Mouse (Mus musculus) olfactory bulb, adult 2 months (tissue): ENCODE results near the gene Gm9945. TPM values are rescaled to one million over a fixed set of nuclear protein-coding genes. Genes with fewer than 3 reads are reported as not detected.

ENCODE experiments used
- H3K27ac ChIP-seq: fragments of 200-500 bp; 2 replicates; pipeline ENCODE4 v1.5.1; 2012; ENCODE audit warnings: low read depth, low read length; ENCODE audit not compliant: insufficient read depth
- H3K4me1 ChIP-seq: fragments of 200-500 bp; 2 replicates; pipeline ENCODE4 v1.6.1; 2012; ENCODE audit warnings: low read length; ENCODE audit not compliant: control insufficient read depth, insufficient read depth
- H3K4me3 ChIP-seq: fragments of 200-500 bp; 2 replicates; pipeline ENCODE4 v1.5.1; 2012; ENCODE audit warnings: mild to moderate bottlenecking, low read depth, low read length, moderate library complexity; ENCODE audit not compliant: insufficient read depth
- CTCF ChIP-seq: fragments of 200-500 bp; IDR thresholded peaks from 2 replicates; pipeline ENCODE4 v1.5.1; 2012; ENCODE audit warnings: low read depth, mild to moderate bottlenecking, low read length, moderate library complexity; ENCODE audit not compliant: insufficient read depth
- POLR2A ChIP-seq: fragments of 200-500 bp; IDR thresholded peaks from 2 replicates; pipeline ENCODE4 v1.6.1; 2012; ENCODE audit warnings: mild to moderate bottlenecking, low read depth, low read length, moderate library complexity; ENCODE audit not compliant: insufficient read depth
- WGBS: fragments of 180-500 bp; shearing (Covaris S2); methylation state at CpG from one replicate; pipeline ENCODE4 v1.1.7; 2018; 5-methylcytosine and 5-hydroxymethylcytosine counted together
- polyA plus RNA-seq: library from polyadenylated mRNA; stranded (reverse); fragments of >200 nt; gene quantifications from 2 replicates; pipeline ENCODE4 v1.2.4, GENCODE M21; 2012; ENCODE audit warnings: low replicate concordance; ENCODE audit not compliant: missing spikeins, insufficient read depth, insufficient read length

Gene Gm9945
- polyA plus RNA-seq, 1 experiment, result not detected

- peak overlapping the region; percentile 46 for H3K4me3 ChIP-seq
- no peak overlapping the region for H3K27ac ChIP-seq
- peaks cover 6% of the 10 kb centered on the region for H3K4me1 ChIP-seq
- 22% methylated on average over 29 of the region's 29 CpGs for WGBS
- no peak for TF ChIP-seq POLR2A
- no peak for TF ChIP-seq CTCF
These were observed 22.5 kb upstream of the Gm9945 start for GRCm38 (mm10) chr11:53457372-53457954.

GRCm38 (mm10) chr11:53458996-53459395 lies 21.0 kb upstream of the Gm9945 start:
- H3K4me3 ChIP-seq, result no peak overlapping the region
- WGBS, result 80% methylated on average over 3 of the region's 3 CpGs

GRCm38 (mm10) chr11:53460192-53460591 lies 19.8 kb upstream of the Gm9945 start:
- Histone ChIP-seq H3K4me3 (no peak overlapping the region), H3K27ac (no peak overlapping the region), H3K4me1 (peaks cover 17% of the 10 kb centered on the region)
- WGBS, result 88% methylated on average over 3 of the region's 3 CpGs
- TF ChIP-seq CTCF (no peak), POLR2A (no peak)

More at GRCm38 (mm10) chr11:53458996-53459395, 21.0 kb upstream of the Gm9945 start:
- TF ChIP-seq CTCF (no peak), POLR2A (no peak)
- no peak overlapping the region for H3K27ac ChIP-seq
- peaks cover 16% of the 10 kb centered on the region for H3K4me1 ChIP-seq

GRCm38 (mm10) chr11:53461727-53462126 lies 18.2 kb upstream of the Gm9945 start:
- H3K4me3 ChIP-seq, result no peak overlapping the region
- 54% methylated on average over 5 of the region's 5 CpGs for WGBS
- TF ChIP-seq CTCF, result no peak
- TF ChIP-seq POLR2A, result no peak
- H3K27ac ChIP-seq, result no peak overlapping the region
- H3K4me1 ChIP-seq, result peaks cover 28% of the 10 kb centered on the region

- WGBS, result 10% methylated on average over 55 of the region's 55 CpGs
- peaks cover 23% of the 10 kb centered on the region for H3K4me1 ChIP-seq
- no peak overlapping the region for H3K27ac ChIP-seq
- TF ChIP-seq CTCF (no peak), POLR2A (no peak)
- peak overlapping the region; percentile 47 for H3K4me3 ChIP-seq
These were observed 16.2 kb upstream of the Gm9945 start for GRCm38 (mm10) chr11:53463551-53464424.

GRCm38 (mm10) chr11:53466231-53466971 lies 13.6 kb upstream of the Gm9945 start:
- H3K4me3 ChIP-seq, result peak overlapping the region; percentile 47
- WGBS, result 8% methylated on average over 40 of the region's 40 CpGs
- TF ChIP-seq CTCF (peak; percentile 86), POLR2A (no peak)
- peaks cover 37% of the 10 kb centered on the region for H3K4me1 ChIP-seq
- H3K27ac ChIP-seq, result no peak overlapping the region

GRCm38 (mm10) chr11:53469294-53469967 lies 10.5 kb upstream of the Gm9945 start:
- Histone ChIP-seq H3K27ac (peak overlapping the region; percentile 87), H3K4me1 (peaks cover 26% of the 10 kb centered on the region), H3K4me3 (no peak overlapping the region)
- WGBS, result 11% methylated on average over 16 of the region's 16 CpGs
- TF ChIP-seq CTCF (no peak), POLR2A (no peak)

GRCm38 (mm10) chr11:53469968-53470695 lies 9.8 kb upstream of the Gm9945 start, which contains the start of gene Gm9837:
Gene Gm9837 (minus strand): TSS chr11:53470479.
- Histone ChIP-seq H3K4me1 (peaks cover 27% of the 10 kb centered on the region), H3K4me3 (peak within 1 kb of the TSS; percentile 14), H3K27ac (peak within 1 kb of the TSS; percentile 87)
- TF ChIP-seq CTCF (peak; percentile 92), POLR2A (0 out of 2 replicates have a peak, but pooled peaks have one; percentile 52)
- 2% methylated on average over 29 of the region's 29 CpGs for WGBS
